Mouse (Mus musculus): Measurements from ENCODE around the gene Mrpl12. TPM values are rescaled to one million over a fixed set of nuclear protein-coding genes. Genes with fewer than 3 reads are reported as not detected.
A peak's percentile ranks its signal among the peaks of the same experiment; 100 is the strongest.

Mrpl12 gene
- polyA plus RNA-seq, 1 experiment from 2014 or later, result 187 TPM

DNA sequence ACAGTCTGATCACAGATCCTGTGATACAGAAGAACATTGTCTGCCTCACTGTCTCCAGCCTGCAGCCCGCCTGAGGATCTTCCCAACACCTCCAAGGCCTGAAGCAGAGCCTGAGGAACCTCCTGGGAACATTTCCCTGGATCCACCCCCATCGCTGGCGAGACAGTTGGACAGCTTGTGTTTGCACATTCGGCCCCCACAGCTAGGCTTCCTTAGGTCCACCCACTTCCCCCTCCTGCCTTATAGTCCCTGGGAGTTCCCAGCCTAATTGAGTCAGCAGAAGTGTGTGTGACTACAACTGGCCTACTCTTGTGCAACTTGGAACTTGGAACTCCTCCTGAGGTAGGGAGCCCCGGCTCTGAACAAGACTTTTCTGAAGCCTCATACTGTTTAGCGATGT lies 33.6 kb downstream of the Mrpl12 start:
- Histone ChIP-seq H3K36me3 (no peaks in the 10 kb centered on the region), H3K4me1 (peaks cover 28% of the 10 kb centered on the region), H3K27me3 (ENCODE audit: low read depth, poor library complexity, severe bottlenecking) (no peaks in the 10 kb centered on the region), H3K27ac (no peak overlapping the region), H3K9me3 (replicated peaks) (no peaks in the 10 kb centered on the region), H3K4me3 (no peak overlapping the region)
- no peak for DNase-seq (ENCODE audit: low spot score)
- 77% methylated on average over 6 of the region's 6 CpGs for WGBS

DNA sequence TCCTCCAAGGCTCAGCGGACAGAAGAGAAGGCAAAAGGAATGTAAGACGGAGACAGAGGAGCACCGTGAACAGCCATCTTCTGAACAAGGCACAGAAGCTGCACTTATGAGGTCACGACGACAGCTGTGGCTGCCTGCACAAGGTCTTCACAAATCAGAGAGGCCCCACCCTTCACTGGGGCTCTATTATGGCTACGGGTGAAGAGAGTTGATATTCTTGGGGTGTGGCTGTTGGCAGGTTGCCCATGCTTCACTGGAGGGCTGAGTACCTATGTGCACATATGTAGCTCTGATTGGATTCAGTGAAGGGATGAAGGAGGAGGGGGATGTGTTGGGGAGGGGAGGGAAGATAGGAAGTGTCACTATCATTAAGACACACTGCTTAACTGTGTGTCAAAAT lies 34.1 kb downstream of the Mrpl12 start:
- peaks cover 26% of the 10 kb centered on the region for H3K4me1 ChIP-seq
- no peak for DNase-seq (ENCODE audit: low spot score)
- no peak overlapping the region for H3K27ac ChIP-seq
- H3K4me3 ChIP-seq, result no peak overlapping the region
- 82% methylated on average over 6 of the region's 6 CpGs for WGBS
- no peaks in the 10 kb centered on the region for H3K27me3 ChIP-seq (ENCODE audit: low read depth, poor library complexity, severe bottlenecking)
- no peaks in the 10 kb centered on the region for H3K36me3 ChIP-seq
- no peaks in the 10 kb centered on the region for H3K9me3 ChIP-seq (replicated peaks)

- Histone ChIP-seq H3K27ac (peak overlapping the region; percentile 66; the same call in 1 of the 2 replicates), H3K27me3 (ENCODE audit: low read depth, poor library complexity, severe bottlenecking) (no peaks in the 10 kb centered on the region), H3K4me3 (peak overlapping the region; percentile 16; the same call in 1 of the 2 replicates), H3K9me3 (replicated peaks) (no peaks in the 10 kb centered on the region), H3K4me1 (peaks cover 26% of the 10 kb centered on the region), H3K36me3 (no peaks in the 10 kb centered on the region)
- WGBS, result 52% methylated on average over 9 of the region's 9 CpGs
- no peak for DNase-seq (ENCODE audit: low spot score)
These were observed 35.3 kb downstream of the Mrpl12 start for GRCm38 (mm10) chr11:120519738-120520137.

DNA sequence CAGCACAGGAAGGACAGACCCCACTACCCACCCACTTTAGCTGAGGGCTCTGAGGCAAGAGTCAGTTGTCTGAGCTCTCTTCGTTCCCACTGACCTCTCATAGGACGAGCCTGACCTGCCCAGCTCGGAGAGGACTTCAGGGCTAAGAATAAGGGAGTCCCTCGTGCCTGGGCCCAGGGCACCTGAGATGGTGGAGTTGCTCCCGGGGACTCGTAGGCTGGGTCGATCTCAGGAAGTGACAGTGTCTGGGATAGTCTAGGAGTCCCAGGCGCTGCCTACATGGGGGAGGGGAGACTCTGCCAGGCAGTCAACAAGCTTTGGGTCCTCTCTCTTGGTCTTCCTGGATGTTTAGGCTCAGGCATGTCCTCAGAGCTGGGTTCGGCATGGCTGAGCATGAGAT lies 36.1 kb downstream of the Mrpl12 start:
- H3K4me1 ChIP-seq, result peaks cover 24% of the 10 kb centered on the region
- no peaks in the 10 kb centered on the region for H3K9me3 ChIP-seq (replicated peaks)
- peak overlapping the region; percentile 66; the same call in 1 of the 2 replicates for H3K27ac ChIP-seq
- H3K27me3 ChIP-seq (ENCODE audit: low read depth, poor library complexity, severe bottlenecking), result no peaks in the 10 kb centered on the region
- no peak overlapping the region for H3K4me3 ChIP-seq
- DNase-seq (ENCODE audit: low spot score), result no peak
- H3K36me3 ChIP-seq, result no peaks in the 10 kb centered on the region
- WGBS, result 78% methylated on average over 9 of the region's 9 CpGs

DNA sequence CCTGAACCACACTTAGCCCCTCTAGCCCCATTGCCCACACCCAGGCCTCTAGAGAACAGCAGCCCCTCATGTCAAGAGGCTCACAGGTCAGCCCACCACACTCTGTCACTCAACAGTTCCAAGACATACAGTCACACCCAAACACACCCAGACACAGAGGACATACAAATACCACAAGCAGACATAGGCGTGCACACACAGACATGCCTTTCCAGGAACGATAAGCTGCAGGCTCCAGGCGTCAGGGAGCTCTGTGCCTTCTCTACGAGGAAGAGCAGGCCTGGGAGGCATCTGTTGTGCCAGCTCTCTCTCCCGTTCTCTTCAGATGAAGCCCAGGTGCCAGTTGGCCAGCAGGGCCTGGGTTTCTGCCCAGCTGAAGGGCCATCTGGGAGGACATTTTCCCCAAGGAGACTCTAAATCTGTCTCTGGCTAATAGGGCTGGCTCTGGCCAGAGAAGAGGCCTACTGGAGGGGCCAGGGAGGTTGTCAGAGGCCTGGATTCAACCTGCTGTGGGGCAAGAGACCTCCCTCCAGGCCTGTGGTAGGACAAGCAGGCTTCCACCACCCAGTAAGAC lies 36.6 kb downstream of the Mrpl12 start:
- H3K4me1 ChIP-seq, result peaks cover 19% of the 10 kb centered on the region
- no peaks in the 10 kb centered on the region for H3K9me3 ChIP-seq (replicated peaks)
- H3K36me3 ChIP-seq, result no peaks in the 10 kb centered on the region
- no peak overlapping the region for H3K4me3 ChIP-seq
- no peak for DNase-seq (ENCODE audit: low spot score)
- no peaks in the 10 kb centered on the region for H3K27me3 ChIP-seq (ENCODE audit: low read depth, poor library complexity, severe bottlenecking)
- 82% methylated on average over 5 of the region's 5 CpGs for WGBS
- H3K27ac ChIP-seq, result peak overlapping the region; percentile 66; the same call in 1 of the 2 replicates

DNA sequence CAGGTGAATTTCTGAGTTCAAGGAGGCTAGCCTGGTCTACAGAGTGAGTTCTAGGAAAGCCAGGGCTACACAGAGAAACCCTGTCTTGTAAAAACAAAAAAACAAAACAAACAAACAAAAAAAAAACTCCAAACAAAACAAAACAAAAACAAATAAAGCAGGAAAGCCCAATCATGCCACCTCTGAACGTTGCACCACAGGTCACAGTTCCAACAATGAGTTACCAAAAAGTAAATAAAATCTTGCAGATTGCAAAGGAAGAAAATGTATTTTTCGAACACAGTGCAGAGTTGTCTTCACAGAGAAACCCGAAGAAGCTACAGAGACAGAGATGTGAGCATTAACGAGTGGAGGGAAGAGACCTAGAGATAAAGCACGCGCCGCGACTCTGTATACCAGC lies 38.2 kb downstream of the Mrpl12 start:
- WGBS, result 87% methylated on average over 8 of the region's 8 CpGs
- no peak for DNase-seq (ENCODE audit: low spot score)
- Histone ChIP-seq H3K36me3 (no peaks in the 10 kb centered on the region), H3K4me3 (no peak overlapping the region), H3K4me1 (peaks cover 15% of the 10 kb centered on the region), H3K9me3 (replicated peaks) (no peaks in the 10 kb centered on the region), H3K27ac (no peak overlapping the region), H3K27me3 (ENCODE audit: low read depth, poor library complexity, severe bottlenecking) (peaks cover 4% of the 10 kb centered on the region)

DNA sequence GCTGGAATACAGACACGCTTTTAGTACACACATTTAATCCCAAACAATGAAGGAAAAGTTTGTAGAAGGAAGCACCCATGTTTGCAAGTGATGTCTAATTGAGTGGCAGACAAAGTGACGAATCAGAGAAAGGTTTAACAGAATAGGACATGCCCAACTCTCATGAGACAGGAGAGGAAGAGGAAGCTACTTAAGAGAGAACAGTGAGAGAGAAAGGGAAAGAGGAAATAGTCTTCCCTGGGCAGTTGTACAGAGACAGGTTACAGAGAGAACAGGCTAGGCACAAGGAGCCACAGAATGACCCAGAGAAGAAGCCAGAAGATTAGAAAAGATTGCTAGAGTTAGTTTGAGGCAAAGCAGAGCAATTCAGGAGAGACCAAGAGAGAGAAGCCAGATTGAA lies 41.5 kb downstream of the Mrpl12 start:
- Histone ChIP-seq H3K36me3 (no peaks in the 10 kb centered on the region), H3K27ac (no peak overlapping the region), H3K27me3 (ENCODE audit: low read depth, poor library complexity, severe bottlenecking) (peaks cover 38% of the 10 kb centered on the region), H3K4me1 (peaks cover 10% of the 10 kb centered on the region), H3K9me3 (replicated peaks) (no peaks in the 10 kb centered on the region), H3K4me3 (no peak overlapping the region)
- 83% methylated on average over 2 of the region's 2 CpGs for WGBS
- DNase-seq (ENCODE audit: low spot score), result no peak

- no peak for DNase-seq (ENCODE audit: low spot score)
- H3K4me3 ChIP-seq, result no peak overlapping the region
- H3K27ac ChIP-seq, result no peak overlapping the region
- no peaks in the 10 kb centered on the region for H3K36me3 ChIP-seq
- H3K27me3 ChIP-seq (ENCODE audit: low read depth, poor library complexity, severe bottlenecking), result peaks cover 56% of the 10 kb centered on the region
- peaks cover 18% of the 10 kb centered on the region for H3K4me1 ChIP-seq
- WGBS, result 83% methylated on average over 9 of the region's 9 CpGs
- H3K9me3 ChIP-seq (replicated peaks), result no peaks in the 10 kb centered on the region
These were observed 43.4 kb downstream of the Mrpl12 start for GRCm38 (mm10) chr11:120527690-120528354.

DNA sequence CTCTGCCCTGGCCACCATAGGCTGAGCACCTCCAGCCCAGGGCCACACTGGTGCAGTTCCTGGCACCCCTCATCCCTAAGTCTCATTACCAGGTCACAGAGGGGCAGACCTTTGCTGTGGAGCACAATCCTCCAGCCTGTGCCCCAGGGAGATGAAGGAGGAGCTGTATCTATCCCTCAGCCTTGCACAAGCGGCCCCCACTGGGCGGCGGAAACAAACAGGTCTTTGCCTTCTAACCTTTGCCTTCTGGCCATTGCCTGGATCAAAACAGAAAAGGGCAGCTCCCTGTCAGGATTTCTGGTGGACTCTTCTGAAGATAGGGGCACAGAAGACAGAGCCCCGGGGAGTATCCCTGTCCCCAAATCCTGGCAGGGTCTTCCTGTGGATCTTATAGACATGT lies 44.5 kb downstream of the Mrpl12 start:
- WGBS, result 66% methylated on average over 4 of the region's 4 CpGs
- DNase-seq (ENCODE audit: low spot score), result no peak
- H3K4me3 ChIP-seq, result no peak overlapping the region
- peaks cover 18% of the 10 kb centered on the region for H3K4me1 ChIP-seq
- H3K9me3 ChIP-seq (replicated peaks), result no peaks in the 10 kb centered on the region
- H3K27ac ChIP-seq, result no peak overlapping the region
- H3K27me3 ChIP-seq (ENCODE audit: low read depth, poor library complexity, severe bottlenecking), result peaks cover 67% of the 10 kb centered on the region
- no peaks in the 10 kb centered on the region for H3K36me3 ChIP-seq

GRCm38 (mm10) chr11:120530085-120530964 lies 45.9 kb downstream of the Mrpl12 start, which contains the start of gene Gcgr:
TSS of gene Gcgr (plus strand) at chr11:120530699.
- H3K4me1 ChIP-seq, result peaks cover 18% of the 10 kb centered on the region
- H3K4me3 ChIP-seq, result peak within 1 kb of the TSS; percentile 58
- H3K36me3 ChIP-seq, result no peaks in the 10 kb centered on the region
- H3K27ac ChIP-seq, result peak within 1 kb of the TSS; percentile 78
- peaks cover 79% of the 10 kb centered on the region for H3K27me3 ChIP-seq (ENCODE audit: low read depth, poor library complexity, severe bottlenecking)
- WGBS, result 8% methylated on average over 59 of the region's 62 CpGs
- DNase-seq (ENCODE audit: low spot score), result peak; percentile 67
- no peaks in the 10 kb centered on the region for H3K9me3 ChIP-seq (replicated peaks)

GRCm38 (mm10) chr11:120531646-120532045 lies 47.2 kb downstream of the Mrpl12 start:
- Histone ChIP-seq H3K36me3 (no peaks in the 10 kb centered on the region), H3K4me1 (peaks cover 18% of the 10 kb centered on the region), H3K27me3 (ENCODE audit: low read depth, poor library complexity, severe bottlenecking) (peaks cover 87% of the 10 kb centered on the region), H3K27ac (no peak overlapping the region), H3K9me3 (replicated peaks) (no peaks in the 10 kb centered on the region), H3K4me3 (no peak overlapping the region)
- WGBS, result 32% methylated on average over 9 of the region's 9 CpGs
- no peak for DNase-seq (ENCODE audit: low spot score)

GRCm38 (mm10) chr11:120534093-120534492 lies 49.7 kb downstream of the Mrpl12 start:
- H3K27ac ChIP-seq, result no peak overlapping the region
- H3K4me1 ChIP-seq, result peaks cover 28% of the 10 kb centered on the region
- WGBS, result 87% methylated on average over 8 of the region's 8 CpGs
- DNase-seq (ENCODE audit: low spot score), result no peak
- no peak overlapping the region for H3K4me3 ChIP-seq
- no peaks in the 10 kb centered on the region for H3K36me3 ChIP-seq
- H3K9me3 ChIP-seq (replicated peaks), result no peaks in the 10 kb centered on the region
- peaks cover 67% of the 10 kb centered on the region for H3K27me3 ChIP-seq (ENCODE audit: low read depth, poor library complexity, severe bottlenecking)

- Histone ChIP-seq H3K9me3 (replicated peaks) (no peaks in the 10 kb centered on the region), H3K4me3 (no peak overlapping the region), H3K27ac (no peak overlapping the region), H3K27me3 (ENCODE audit: low read depth, poor library complexity, severe bottlenecking) (peaks cover 57% of the 10 kb centered on the region), H3K4me1 (peaks cover 37% of the 10 kb centered on the region), H3K36me3 (no peaks in the 10 kb centered on the region)
- 81% methylated on average over 3 of the region's 3 CpGs for WGBS
- DNase-seq (ENCODE audit: low spot score), result no peak
These were observed 50.7 kb downstream of the Mrpl12 start for GRCm38 (mm10) chr11:120535145-120535544.
